Mouse (Mus musculus): ENCODE results near the gene Elmo2.

The Elmo2 gene

DNA sequence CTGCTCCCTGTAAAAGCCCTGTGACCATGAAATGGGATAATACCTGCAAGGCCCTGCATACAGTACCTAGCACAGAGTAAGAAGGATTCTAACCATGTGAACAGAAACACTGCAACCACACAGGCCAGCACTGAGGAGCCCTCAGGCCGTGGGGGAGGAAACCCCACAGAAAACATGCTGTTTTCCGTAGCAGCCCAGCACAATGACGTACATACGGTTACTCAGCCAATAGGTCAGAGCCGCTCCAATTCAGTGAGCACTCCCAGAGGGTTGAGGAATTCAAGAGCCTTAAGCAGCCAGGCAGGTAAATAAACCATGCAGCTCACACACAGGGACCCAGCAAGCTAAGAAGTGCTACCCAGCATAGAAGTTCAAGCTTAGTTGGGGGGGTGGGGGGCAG lies 2.4 kb downstream of the Elmo2 start:
- no peak for DNase-seq (ENCODE audit: low spot score in 2 of 2)

GRCm38 (mm10) chr2:165323484-165323883 lies 2.8 kb downstream of the Elmo2 start:
- DNase-seq (ENCODE audit: low spot score in 2 of 2), result no peak

- no peak for DNase-seq (ENCODE audit: low spot score in 2 of 2)
These were observed 4.1 kb downstream of the Elmo2 start for GRCm38 (mm10) chr2:165321981-165322735.

- no peak for DNase-seq (ENCODE audit: low spot score in 2 of 2)
These were observed 4.8 kb downstream of the Elmo2 start for GRCm38 (mm10) chr2:165321381-165321888.

DNA sequence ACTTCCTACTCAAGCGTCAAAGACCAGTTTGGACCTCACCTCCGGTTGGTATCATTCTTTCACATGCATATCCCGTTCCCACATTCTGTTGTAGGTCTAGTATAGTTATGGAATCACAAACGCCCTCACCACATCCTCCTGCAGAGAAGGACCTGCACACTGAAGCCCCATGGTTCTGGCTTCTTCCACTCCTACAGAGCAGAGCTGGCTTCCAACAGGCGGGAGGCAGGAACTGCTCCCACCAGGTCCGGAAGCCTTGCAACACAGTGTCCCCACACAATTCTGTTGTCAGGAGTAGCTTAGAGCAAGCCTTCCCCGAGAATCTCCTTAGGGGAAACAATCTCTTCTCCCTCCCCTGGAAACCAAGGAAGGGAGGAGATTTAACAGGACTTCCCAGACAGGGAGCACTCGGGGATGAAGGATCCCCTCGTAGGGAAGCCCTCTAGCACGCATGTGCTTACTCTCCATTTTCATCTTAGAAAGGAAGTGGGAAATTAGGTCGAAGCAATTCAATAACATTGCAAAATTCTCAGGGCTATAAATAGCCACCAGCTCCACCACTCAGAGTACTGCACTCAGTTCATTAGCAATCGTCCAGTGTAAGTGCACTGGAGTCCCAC lies 5.6 kb downstream of the Elmo2 start:
- DNase-seq (ENCODE audit: low spot score in 2 of 2), result peak in 1 of 2 experiments; percentile 46

DNA sequence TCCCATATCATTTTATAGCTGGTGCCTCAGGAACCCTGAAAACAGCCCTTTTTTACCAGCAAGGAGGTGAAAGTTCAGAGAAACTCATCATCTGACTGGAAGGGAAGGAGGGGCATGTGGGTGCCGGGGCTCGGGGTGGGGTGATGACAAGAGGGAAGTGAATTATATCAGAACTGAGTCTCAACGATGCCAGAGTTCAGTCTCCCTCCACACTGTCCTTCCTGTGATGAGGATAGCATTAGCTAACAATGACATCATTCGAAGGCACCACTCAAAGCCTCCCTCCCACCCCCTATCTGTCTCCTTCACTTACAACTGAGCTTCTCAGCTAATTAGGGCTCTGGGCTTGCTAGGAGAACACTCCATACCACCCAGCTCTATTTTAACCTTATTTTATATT lies 6.8 kb downstream of the Elmo2 start:
- DNase-seq (ENCODE audit: low spot score in 2 of 2), result no peak

- no peak for DNase-seq (ENCODE audit: low spot score in 2 of 2)
These were observed 7.3 kb downstream of the Elmo2 start for GRCm38 (mm10) chr2:165318941-165319340.

DNA sequence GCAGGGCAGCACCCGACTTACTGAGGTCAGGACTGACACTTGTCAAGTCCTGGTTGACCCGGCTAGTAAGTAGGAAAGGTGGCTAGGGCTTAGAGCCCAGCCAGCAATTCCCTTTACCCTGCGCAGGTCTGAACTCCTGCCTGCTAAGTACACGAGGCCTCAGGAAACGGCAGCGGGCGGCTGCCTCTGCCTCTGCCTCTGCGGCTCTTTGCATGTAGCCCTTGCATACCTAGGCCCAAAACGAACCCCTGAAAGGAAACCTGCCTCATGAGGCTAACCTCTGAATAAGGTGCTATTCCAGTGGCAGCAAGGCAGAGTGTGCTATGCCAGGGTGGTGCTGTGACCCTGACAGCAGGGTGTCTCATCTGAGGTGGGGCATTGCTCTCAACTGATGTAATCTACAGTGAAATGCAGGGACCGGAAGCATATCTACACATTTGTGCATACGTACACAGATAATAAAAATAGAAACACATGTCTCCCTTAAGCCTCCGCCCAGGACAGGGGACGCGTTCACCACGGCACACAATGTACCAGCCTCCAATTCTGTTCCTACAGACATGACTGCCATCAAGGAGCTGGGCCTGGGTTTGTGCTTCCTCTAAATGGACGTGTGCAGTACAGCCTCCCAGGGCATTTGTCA lies 8.5 kb downstream of the Elmo2 start:
- DNase-seq (ENCODE audit: low spot score in 2 of 2), result no peak

GRCm38 (mm10) chr2:165316837-165317473 lies 9.3 kb downstream of the Elmo2 start:
- peak in 1 of 2 experiments; percentile 56 for DNase-seq (ENCODE audit: low spot score in 2 of 2)

DNA sequence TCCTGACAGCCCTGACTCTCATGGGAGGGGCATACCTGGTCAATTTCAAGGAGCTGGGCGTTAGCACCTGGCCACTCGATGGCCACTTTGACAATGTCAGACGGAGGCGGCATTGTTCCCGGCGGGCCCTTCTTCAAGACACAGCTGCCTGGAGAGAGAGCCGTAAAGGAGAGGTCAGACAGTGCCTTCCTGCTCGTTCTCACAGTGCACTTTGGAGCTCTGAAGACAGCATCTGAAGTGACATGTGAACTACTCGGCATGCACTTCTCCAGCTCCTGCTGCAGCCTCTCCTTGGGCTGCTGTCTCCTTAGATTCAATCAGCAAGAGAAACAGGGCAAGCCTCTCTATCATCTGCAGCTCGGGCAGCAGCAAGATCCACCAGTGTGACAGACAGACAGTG lies 10.1 kb downstream of the Elmo2 start:
- DNase-seq (ENCODE audit: low spot score in 2 of 2), result no peak

GRCm38 (mm10) chr2:165314197-165314596 lies 12.1 kb downstream of the Elmo2 start:
- no peak for DNase-seq (ENCODE audit: low spot score in 2 of 2)

DNA sequence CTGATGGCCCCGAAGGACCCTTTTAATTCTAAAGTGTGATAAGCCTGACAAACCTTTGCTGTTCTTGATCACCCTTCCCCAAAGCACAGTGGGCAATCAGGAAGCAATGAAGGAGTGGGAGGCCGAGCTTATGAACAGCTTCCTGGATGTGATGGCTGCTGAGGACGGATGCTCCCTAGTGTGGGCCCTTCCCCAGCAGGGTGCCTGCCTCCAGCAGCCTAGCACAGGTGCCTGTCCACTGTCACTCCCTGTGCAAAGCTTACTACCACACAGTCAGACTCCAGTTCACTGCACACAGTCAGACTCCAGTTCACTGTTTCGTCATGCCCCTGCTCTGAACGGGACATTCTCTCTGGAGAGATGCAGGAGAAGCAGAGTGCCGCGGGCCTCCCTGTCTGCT lies 13.9 kb downstream of the Elmo2 start:
- no peak for DNase-seq (ENCODE audit: low spot score in 2 of 2)

- no peak for DNase-seq (ENCODE audit: low spot score in 2 of 2)
These were observed 14.7 kb downstream of the Elmo2 start for GRCm38 (mm10) chr2:165311577-165311976.

DNA sequence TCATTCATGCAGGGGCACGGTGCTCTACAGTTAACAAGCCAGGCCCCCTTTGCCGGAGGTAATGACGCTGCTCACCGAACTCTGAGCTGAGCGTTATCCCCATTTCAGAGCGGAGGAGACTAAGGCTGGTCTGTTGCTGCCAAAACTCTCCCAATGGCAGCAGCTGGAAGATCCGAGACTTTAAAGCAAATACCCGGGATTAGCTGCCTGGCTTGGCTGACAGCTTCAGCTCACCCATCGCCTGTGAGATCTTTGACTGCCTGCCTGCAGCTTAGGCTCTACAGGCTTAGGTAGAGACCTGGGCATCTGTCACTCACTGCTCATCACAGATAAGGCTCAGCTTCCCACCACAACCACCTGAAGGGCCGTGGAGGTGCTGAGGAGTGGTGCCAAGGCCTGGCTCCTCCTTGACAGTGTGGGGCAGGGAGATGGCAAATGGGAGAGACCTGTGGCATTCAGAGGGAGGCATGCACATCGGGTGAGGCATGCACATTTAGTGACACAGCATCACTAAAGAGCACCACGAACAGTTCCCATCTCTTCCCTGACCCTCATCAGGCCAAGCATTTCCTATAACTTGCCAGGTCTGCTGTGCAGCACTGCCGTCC lies 15.4 kb downstream of the Elmo2 start:
- no peak for DNase-seq (ENCODE audit: low spot score in 2 of 2)

DNA sequence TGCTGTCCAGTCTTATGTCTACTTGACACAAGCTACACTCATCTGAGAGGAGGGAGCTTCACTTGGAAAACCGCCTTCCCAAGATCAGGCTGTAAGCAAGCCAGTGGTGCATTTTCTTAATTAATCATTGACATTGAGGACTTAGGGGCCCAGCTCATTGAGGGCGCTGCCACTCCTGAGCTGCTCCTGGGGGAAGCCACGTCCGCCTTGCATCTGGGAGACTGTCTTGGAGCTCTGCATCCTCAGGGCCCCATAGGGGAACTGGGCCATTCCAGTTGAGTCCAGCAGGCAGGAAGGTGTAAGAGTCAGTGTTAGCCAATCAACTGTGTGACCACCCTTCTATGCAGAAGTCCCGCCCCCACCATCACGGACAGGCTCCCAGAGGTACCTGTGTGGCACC lies 18.5 kb downstream of the Elmo2 start:
- no peak for DNase-seq (ENCODE audit: low spot score in 2 of 2)

DNA sequence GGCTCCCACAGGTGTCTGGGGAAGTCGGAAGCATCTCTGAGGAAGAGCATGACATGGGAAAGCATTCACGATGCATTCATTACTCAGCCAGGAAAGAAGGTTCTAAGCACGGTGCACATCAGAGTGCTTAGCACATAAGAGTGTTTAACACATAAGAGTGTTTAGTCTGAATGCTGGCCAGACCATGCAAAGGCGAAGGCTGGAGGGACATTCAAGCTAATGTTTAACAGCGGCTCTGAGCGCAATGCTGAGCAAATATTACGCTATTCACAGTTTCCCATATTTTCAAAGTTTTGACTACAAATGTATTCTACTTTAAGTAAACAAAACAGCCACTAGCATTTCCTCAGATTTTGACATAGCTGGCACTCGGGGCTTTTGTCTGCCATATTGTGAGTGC lies 20.8 kb downstream of the Elmo2 start:
- DNase-seq (ENCODE audit: low spot score in 2 of 2), result no peak

DNA sequence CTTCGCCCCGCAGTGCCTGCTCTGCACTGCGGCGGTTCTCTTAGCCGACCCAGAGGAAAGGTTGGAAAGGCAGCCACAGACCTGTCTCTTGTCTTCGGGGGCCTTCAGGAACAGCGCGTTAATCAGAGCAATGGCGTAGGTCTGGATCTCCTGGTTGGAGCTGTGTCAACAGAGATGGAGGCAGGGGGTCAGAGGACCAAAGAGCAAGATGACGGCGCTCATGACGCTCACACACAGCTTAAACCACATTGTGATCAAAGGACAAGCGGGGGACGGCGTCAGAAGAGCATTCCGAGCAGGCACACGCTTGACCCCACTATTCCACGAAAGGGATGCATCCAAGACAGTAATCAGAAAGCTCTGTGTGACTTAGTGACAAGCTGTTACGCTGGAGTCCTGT lies 21.5 kb downstream of the Elmo2 start:
- no peak for DNase-seq (ENCODE audit: low spot score in 2 of 2)

DNA sequence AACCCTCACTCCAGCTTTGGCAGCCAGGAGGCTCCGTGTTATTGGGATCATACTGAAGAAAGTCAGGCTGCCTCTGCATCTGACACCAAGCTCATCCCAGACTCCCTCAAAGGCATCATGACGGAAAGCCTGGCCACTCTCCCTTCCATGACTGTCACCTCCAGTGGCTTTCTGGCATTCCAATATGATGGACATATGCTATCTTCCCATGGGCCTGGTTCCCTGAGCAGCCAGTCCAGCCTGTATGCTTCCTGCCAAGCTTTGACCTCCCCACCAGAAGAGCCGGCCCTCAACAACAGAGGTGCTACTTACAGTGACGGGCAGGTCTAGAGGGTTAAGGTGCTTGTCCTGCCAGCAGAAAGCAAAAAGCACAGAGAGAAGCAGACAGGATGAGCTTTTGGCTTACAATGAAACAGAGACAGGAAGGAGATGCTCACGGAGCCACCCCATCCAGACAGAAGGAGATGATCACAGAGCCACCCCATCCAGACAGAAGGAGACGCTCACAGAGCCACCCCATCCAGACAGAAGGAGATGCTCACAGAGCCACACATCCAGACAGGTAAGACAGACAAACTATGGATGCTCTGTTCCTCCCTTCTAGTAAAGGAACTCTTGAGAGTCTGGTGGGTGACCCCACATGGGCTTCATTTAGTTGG lies 22.8 kb downstream of the Elmo2 start:
- no peak for DNase-seq (ENCODE audit: low spot score in 2 of 2)

DNA sequence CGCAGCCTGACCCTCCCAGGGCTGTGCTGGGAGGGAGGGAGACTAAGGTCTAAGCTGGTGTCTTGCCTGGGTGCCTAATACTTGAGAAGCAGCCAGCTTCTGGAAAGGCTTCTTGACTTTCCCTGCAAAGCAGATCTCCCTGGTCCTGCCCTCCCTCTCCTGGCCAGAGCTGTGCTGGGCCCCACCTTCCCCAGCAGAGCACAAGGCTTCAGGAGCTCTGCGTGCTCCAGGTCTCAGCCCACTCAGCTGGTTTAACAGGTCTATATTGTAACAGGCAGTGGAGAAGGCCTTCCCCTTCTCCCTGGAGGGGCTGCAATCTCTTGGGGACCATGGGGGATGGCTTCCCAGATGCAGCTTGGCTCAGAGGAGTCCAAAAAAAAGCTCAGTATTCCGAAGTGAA lies 24.9 kb downstream of the Elmo2 start:
- DNase-seq (ENCODE audit: low spot score in 2 of 2), result no peak

DNA sequence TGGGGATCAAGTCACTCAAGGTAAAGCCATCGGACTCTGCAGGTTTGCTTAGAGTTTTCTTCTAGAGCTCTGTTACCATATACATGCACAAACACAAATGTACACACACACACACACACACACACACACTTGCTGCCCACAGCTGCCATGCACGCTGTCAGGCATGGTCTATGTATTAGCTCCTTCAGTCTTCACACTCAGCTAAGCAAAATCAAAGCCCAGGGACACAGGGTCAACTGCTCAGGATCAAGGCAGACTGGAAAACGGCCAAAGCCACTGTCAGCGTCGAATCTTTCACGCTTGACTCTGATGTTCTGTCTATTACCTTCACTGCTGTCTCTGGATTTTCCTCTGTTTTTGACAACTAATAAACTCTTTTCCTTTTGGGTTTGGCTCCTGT lies 25.4 kb downstream of the Elmo2 start:
- no peak for DNase-seq (ENCODE audit: low spot score in 2 of 2)

GRCm38 (mm10) chr2:165300424-165300823 lies 25.9 kb downstream of the Elmo2 start:
- DNase-seq (ENCODE audit: low spot score in 2 of 2), result peak in 1 of 2 experiments; percentile 5

Measured in frontal cortex, postnatal 25 days (tissue).